Mouse (Mus musculus) gastrocnemius, adult 2 months (tissue): ENCODE data around the gene Gm7361. TPM values are rescaled to one million over a fixed set of nuclear protein-coding genes. Genes with fewer than 3 reads are reported as not detected.
"Not testable (repeated sequence)": the region's sequence is repeated elsewhere in the genome, so short reads cannot be mapped to it uniquely, and the experiment has no call there.

ENCODE experiments used
- DNase-seq: peaks from one replicate; pipeline ENCODE4 v3.0.0; 2022
- H3K27ac ChIP-seq: fragments of 200-600 bp; 2 replicates; pipeline ENCODE4 v1.8.1; 2022; ENCODE audit warnings: mild to moderate bottlenecking
- H3K4me3 ChIP-seq: fragments of 200-600 bp; 2 replicates; pipeline ENCODE4 v1.8.1; 2022; ENCODE audit warnings: mild to moderate bottlenecking, moderate library complexity
- CTCF ChIP-seq: fragments of 200-600 bp; IDR thresholded peaks from 2 replicates; pipeline ENCODE4 v1.8.1; 2022; ENCODE audit warnings: antibody characterized with exemption, mild to moderate bottlenecking, moderate library complexity
- intact Hi-C: fragments of 180-260 bp; cut with DNase I; formaldehyde crosslinking; loops from one replicate; pipeline ENCODE4 v1.15.1; 2025
- long read RNA-seq, 2 experiments: library from polyadenylated mRNA; stranded (forward); transcript quantifications; one replicate each; pipeline ENCODE4 v2.0.0; 2021
- total RNA-seq, 2 experiments: library from RNA; stranded (reverse); gene quantifications; 2 replicates each; pipeline ENCODE4 v1.2.3; 2021

Gm7361 gene
- total RNA-seq, result not detected
- long read RNA-seq, experiment 1, result 0 reads
- long read RNA-seq, experiment 2, result 0 reads

DNA sequence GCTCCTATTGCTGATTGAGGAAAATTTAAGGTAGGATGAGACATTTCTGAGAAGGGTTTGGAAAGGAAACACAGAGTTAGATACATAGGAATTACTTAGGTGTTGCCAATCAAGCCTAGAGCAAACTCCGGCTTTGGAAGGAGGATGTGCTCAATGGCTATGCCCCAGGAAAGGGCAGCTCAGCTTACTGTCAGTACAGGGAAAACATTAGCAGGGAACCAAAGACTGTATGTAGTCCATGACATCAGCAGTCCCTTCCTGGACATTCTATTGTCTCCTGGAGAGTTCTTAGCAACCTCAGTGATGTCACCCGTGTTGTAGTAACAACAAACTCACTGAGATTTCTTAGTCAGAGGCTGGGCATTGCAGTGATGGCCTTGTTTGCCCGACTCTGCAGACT, at the start of gene Gm7361:
Gene Gm7361, plus strand, starts transcription at position 301 of the 400 bp plus-strand sequence.
- DNase-seq, H3K4me3 ChIP-seq, H3K27ac ChIP-seq, intact Hi-C loops: not testable (repeated sequence)

DNA sequence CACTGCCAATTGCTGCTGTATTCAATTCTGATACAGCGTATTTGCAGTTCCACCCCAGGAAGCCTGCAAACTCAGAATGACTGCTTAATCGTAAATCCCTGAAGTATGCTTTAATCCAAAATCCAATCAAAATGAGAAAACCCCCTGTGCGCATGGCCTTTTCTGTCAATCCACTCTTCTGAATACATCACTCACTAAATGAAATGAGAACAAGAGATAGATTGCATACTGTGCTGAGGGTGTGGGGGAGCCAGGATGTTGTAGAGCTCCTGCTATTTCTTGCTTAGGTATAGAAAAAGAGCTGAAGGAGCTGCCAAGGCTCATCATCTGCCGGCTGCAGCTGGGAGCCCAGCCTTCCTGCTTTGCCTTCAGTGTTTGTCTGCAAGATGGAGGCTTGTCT, 46.5 kb upstream of the Gm7361 start:
- DNase-seq, result no peak
- H3K4me3 ChIP-seq, result no peak overlapping the region
- intact Hi-C loops, result no loop called here
- TF ChIP-seq CTCF, result no peak
- no peak overlapping the region for H3K27ac ChIP-seq

DNA sequence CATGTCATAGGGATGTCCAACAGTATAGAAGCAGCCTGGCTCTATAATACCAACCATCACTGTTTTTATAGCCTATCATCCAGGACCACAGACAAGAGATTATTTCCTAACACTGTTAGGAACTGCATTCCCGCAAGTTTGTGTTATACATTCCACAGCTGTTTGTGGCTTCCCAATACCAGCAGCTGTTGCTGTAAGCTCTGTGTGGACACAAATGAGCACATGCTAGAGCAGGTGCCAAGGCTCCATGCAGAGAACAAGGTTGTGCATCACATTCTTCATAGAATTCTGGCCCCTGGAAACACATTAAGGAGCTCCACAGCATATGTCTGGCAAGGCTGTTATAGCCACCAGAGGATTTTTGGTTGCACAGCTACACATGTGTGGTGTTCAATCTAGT, 35.4 kb upstream of the Gm7361 start:
- no peak for TF ChIP-seq CTCF
- H3K4me3 ChIP-seq, result no peak overlapping the region
- intact Hi-C loops, result no loop called here
- H3K27ac ChIP-seq, result no peak overlapping the region
- DNase-seq, result no peak

GRCm38 (mm10) chr5:26266656-26267055, 9.2 kb downstream of the Gm7361 start:
- H3K27ac ChIP-seq, H3K4me3 ChIP-seq, DNase-seq, intact Hi-C loops: not testable (repeated sequence)

- intact Hi-C loops, result no loop called here
- no peak for DNase-seq
- no peak overlapping the region for H3K27ac ChIP-seq
- TF ChIP-seq CTCF, result no peak
- no peak overlapping the region for H3K4me3 ChIP-seq
Observed at GRCm38 (mm10) chr5:26280361-26280760, 22.9 kb downstream of the Gm7361 start.

DNA sequence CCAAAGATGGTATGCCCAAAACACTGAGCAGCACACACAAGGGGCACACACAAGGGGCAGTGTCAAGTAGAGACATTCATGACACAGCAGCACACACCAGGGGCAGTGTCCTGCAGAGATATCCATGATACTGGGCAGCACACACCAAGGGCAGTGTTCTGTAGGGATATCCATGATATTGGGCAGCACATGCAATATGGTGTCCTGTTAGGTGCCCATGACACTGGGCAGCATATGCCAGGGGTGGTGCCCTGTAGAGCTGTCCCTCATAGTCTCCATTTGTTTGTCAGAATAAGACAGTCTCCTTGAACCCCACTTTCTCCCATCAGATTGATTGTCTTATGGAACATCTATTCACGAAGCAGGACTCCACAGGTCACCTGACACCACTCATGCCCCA, 24.2 kb downstream of the Gm7361 start:
- Histone ChIP-seq H3K4me3 (no peak overlapping the region), H3K27ac (no peak overlapping the region)
- TF ChIP-seq CTCF, result no peak
- intact Hi-C loops, result no loop called here
- DNase-seq, result no peak

GRCm38 (mm10) chr5:26282282-26282681, 24.8 kb downstream of the Gm7361 start:
- Histone ChIP-seq H3K27ac (no peak overlapping the region), H3K4me3 (no peak overlapping the region)
- peak; percentile 55 for TF ChIP-seq CTCF
- intact Hi-C loops, result no loop called here
- peak; percentile 31 for DNase-seq

DNA sequence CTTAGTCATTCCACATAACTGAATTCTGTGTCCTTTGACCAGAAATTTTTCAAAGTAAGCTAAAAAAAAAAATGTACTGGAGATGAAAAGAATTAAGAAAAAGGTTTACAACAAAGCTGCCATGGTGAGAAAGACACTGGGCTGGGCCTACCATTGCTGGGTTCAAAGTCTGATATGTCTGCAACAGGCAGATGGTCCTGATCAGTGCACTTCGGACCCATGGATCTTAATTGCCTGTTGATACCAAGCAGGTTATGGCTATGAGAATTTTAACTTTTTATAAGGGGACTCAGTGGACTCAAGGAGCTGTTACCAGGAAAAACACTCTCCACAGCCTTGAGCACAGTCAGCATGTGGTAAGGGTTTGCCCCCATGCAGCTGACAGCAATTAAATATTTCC, 25.9 kb downstream of the Gm7361 start:
- no peak for DNase-seq
- intact Hi-C loops, result no loop called here
- no peak overlapping the region for H3K27ac ChIP-seq
- no peak overlapping the region for H3K4me3 ChIP-seq
- no peak for TF ChIP-seq CTCF

DNA sequence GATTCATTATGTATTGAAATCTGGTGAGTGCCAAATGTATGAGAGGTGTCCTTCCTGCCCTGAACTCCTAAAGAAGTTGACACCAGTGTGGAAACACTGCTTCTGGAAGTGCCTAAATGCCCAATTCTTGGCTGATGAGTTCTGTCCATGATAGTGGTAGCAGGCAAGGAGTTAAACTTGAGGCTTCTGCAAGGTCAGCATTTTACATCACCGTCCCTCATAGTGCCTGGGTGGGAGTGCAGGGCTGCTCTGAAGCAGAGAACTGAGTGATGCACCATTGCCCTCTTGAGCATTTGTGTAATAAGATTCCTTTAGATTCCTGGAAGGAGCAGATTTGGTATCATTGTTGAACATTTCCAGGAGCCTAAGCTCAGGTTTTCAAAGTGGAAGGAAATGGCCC, 34.1 kb downstream of the Gm7361 start:
- Histone ChIP-seq H3K27ac (no peak overlapping the region), H3K4me3 (no peak overlapping the region)
- DNase-seq, result no peak
- intact Hi-C loops, result no loop called here
- no peak for TF ChIP-seq CTCF

- TF ChIP-seq CTCF, result no peak
- DNase-seq, result no peak
- no peak overlapping the region for H3K4me3 ChIP-seq
- intact Hi-C loops, result no loop called here
- H3K27ac ChIP-seq, result no peak overlapping the region
Observed at GRCm38 (mm10) chr5:26293258-26293657, 35.8 kb downstream of the Gm7361 start.

Other genes with a start within 250 kb of the Gm7361 start
- not detected for gene Gm5862, start 234.8 kb upstream of the Gm7361 start, total RNA-seq
- not detected for gene Speer4a, start 218.1 kb upstream of the Gm7361 start, total RNA-seq
- gene Gm7347, start 199.1 kb upstream of the Gm7361 start, total RNA-seq, result not detected
- not detected for gene Gm10471, start 168.4 kb upstream of the Gm7361 start, total RNA-seq
- not detected for gene 5031410I06Rik, start 152.3 kb upstream of the Gm7361 start, total RNA-seq
- gene Gm10220, start 136.3 kb upstream of the Gm7361 start, total RNA-seq, result not detected